Mouse (Mus musculus) retina, embryonic 14.5 days (tissue): ENCODE measurements at regions not wholly inside any gene's neighbourhood (a gene's known extent, or its start where the extent isn't known, plus 50 kb on each side); places are given as distances from the start of the nearest gene placed in this dataset.
A peak's percentile ranks its signal among the peaks of the same experiment; 100 is the strongest.
"Not testable (repeated sequence)": the region's sequence is repeated elsewhere in the genome, so short reads cannot be mapped to it uniquely, and the experiment has no call there.

ENCODE experiments used
- DNase-seq: peaks from one replicate; pipeline ENCODE4 v3.0.0-alpha.2; 2015; ENCODE audit warnings: low spot score

DNA sequence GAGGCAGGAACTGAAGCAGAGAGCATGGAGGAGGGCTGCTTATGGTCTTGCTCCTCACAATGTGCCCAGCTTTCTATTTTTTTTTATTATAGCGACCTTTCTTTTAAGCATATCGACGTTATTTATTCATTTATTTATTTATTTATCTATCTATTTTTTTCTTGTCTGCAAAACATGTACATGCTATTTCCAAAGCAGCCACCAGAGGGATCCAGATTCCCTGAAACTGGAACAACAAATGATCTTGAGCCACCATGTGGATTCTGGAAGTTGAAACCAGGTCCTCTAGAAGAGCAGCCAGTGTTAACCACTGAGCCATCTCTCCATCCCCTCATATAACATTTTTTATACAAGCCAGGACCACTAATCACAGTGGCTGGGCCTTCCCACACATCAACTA lies 338.1 kb downstream of the Gm21863 start:
- DNase-seq: peak; percentile 3

DNA sequence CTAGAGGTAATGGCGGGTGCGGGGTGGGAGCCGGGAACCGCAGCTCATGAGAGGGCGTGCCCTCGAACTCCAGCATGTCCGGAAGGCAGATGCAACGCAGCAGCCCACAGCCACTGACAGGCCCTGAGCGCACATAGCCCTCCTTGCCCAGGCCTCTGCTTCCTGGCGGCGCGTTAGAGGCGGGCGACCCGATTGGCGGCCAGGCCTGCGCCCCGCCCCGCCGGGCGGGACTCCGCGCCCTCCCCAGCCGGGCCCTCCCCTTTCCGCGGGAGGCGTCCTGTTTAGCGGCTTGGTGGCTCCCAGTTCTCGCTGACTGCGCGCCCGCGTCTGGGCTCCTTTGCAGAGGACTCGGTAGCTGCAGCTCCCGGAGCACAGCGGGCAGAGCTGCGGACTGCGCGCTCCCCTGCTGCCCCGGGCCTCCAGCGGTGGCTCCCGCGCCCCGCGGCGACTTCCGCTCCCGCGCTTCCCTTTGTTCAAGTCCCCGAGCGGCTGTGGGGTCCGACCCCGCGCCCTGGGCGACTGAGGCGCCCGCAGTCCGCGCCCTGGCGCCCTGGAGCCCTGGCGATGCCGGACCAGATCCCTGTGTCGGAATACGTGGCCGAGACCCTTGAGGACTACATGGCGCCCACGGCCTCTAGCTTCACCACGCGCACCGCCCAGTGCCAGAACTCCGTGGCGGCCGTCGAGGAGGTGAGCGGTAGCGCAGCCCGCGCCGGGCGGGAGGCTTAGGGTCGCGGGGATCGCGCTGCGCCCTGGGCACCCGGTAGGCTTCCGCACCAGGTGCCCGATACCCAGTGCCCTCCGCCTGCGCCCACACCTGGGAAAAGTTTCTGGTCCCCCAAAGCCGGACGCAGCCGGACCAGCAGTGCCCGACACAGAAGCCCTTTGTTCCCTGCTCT lies 357.9 kb downstream of the Gm21863 start:
- DNase-seq: not testable (repeated sequence)
